Mouse (Mus musculus): ENCODE data around the gene Gcc2.
"Not testable (repeated sequence)": the region's sequence is repeated elsewhere in the genome, so short reads cannot be mapped to it uniquely, and the experiment has no call there.

DNA sequence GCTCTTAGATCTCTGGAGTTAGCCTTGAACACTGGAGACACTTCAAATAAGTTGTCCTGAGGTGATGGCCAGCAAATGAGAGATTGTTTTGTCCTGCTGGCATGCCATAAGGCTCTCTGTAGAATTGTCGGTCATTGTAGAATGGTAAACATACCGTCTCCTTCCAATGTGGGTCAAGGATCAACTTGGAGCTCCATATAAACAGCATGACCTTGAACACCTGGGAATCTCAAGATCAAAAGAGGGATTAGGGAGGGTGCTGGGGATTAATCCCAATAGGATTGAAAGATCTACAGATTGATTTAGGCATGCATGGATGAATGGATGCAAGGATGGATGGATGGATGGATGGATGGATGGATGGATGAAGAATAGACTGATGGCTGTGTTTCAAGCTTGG is 33.7 kb upstream of the Gcc2 start:
- TF ChIP-seq CTCF (IDR thresholded peaks at IDR 0.05; ENCODE audit: insufficient read depth, low read length); POLR2A (IDR thresholded peaks at IDR 0.05; ENCODE audit: borderline replicate concordance, extremely low read depth, low read depth, low read length): not testable (repeated sequence)

Data from lung, adult 2 months (tissue).